Mouse (Mus musculus) CH12.LX (cell line): ENCODE data around the gene Gm12184. TPM values are rescaled to one million over a fixed set of nuclear protein-coding genes. Genes with fewer than 3 reads are reported as not detected.

Source experiments
- DNase-seq: peaks from one replicate; pipeline ENCODE4 v3.0.0-alpha.2; 2013; ENCODE audit errors: extremely low read depth
- H3K27ac ChIP-seq: 2 replicates; pipeline ENCODE4 v1.5.1; 2012; ENCODE audit warnings: low read depth, mild to moderate bottlenecking, control low read depth, moderate library complexity; ENCODE audit not compliant: insufficient read depth
- H3K27me3 ChIP-seq: replicated peaks from 2 replicates; pipeline ENCODE3; 2012; ENCODE audit warnings: inconsistent platforms
- H3K36me3 ChIP-seq, 2 experiments: replicated peaks in 1 of 2; 2 replicates each; pipeline versions ENCODE3 to v1.6.1; 2012; ENCODE audit warnings: inconsistent platforms in 1 of 2, low read length in 1 of 2, mild to moderate bottlenecking in 1 of 2, mixed read lengths in 1 of 2, moderate library complexity in 1 of 2; ENCODE audit not compliant: control insufficient read depth in 1 of 2, insufficient read depth in 1 of 2
- H3K4me1 ChIP-seq, 2 experiments: 2 replicates each; pipeline ENCODE4 v1.6.1; 2012; ENCODE audit warnings: inconsistent platforms in 1 of 2, moderate library complexity in 1 of 2; ENCODE audit not compliant: insufficient read depth in 2 of 2, control insufficient read depth in 1 of 2
- H3K4me2 ChIP-seq: 2 replicates; pipeline ENCODE4 v1.6.1; 2012; ENCODE audit warnings: low read depth, mild to moderate bottlenecking, control low read depth; ENCODE audit not compliant: poor library complexity, insufficient read depth, severe bottlenecking
- H3K4me3 ChIP-seq, 3 experiments: fragments of 150-350 bp in 1 of 3; sonication (generic) in 1 of 3; replicated peaks in 1 of 3; 2 replicates each; pipeline versions ENCODE3 to v1.5.1; 2011 to 2012; ENCODE audit warnings: low read depth in 2 of 3, low read length in 2 of 3, mild to moderate bottlenecking in 2 of 3, moderate library complexity in 2 of 3, control low read depth in 1 of 3, improper control_type of control experiment in 1 of 3, inconsistent platforms in 1 of 3, mixed read lengths in 1 of 3; ENCODE audit not compliant: poor library complexity in 1 of 3
- H3K79me2 ChIP-seq: replicated peaks from 2 replicates; pipeline ENCODE4 v1.6.1; 2012; ENCODE audit warnings: mild to moderate bottlenecking, moderate library complexity; ENCODE audit not compliant: control insufficient read depth, poor library complexity, insufficient read depth, severe bottlenecking; ENCODE audit errors: extremely low read depth
- H3K9ac ChIP-seq: 2 replicates; pipeline ENCODE4 v1.6.1; 2012; ENCODE audit warnings: low read depth, mild to moderate bottlenecking, control low read depth, moderate library complexity; ENCODE audit not compliant: insufficient read depth
- H3K9me3 ChIP-seq: replicated peaks from 2 replicates; pipeline ENCODE3; 2012; ENCODE audit warnings: low read length, inconsistent platforms, mixed read lengths
- CHD2 ChIP-seq: IDR thresholded peaks from 2 replicates; pipeline ENCODE4 v1.6.1; 2011; ENCODE audit warnings: low read length, improper control_type of control experiment
- E2F4 ChIP-seq: IDR thresholded peaks from 2 replicates; pipeline ENCODE4 v1.6.1; 2011; ENCODE audit warnings: low read depth, low read length, improper control_type of control experiment; ENCODE audit not compliant: insufficient replicate concordance
- ELF1 ChIP-seq: IDR thresholded peaks from 2 replicates; pipeline ENCODE4 v1.6.1; 2014; ENCODE audit warnings: low read depth, mild to moderate bottlenecking, inconsistent platforms, low read length, improper control_type of control experiment
- JUND ChIP-seq: conservative IDR thresholded peaks from 2 replicates; pipeline ENCODE4 v1.6.1; 2011; ENCODE audit warnings: low read depth, low read length, improper control_type of control experiment
- MAFK ChIP-seq: IDR thresholded peaks from 2 replicates; pipeline ENCODE4 v1.6.1; 2011; ENCODE audit warnings: low read length, improper control_type of control experiment; ENCODE audit not compliant: insufficient replicate concordance
- MEF2A ChIP-seq: IDR thresholded peaks from 2 replicates; pipeline ENCODE4 v1.6.1; 2014; ENCODE audit warnings: low read depth, mild to moderate bottlenecking, inconsistent platforms, low read length, improper control_type of control experiment, borderline replicate concordance
- MYC ChIP-seq: IDR thresholded peaks from 2 replicates; pipeline ENCODE4 v1.6.1; 2011; ENCODE audit warnings: low read depth, mild to moderate bottlenecking, improper control_type of control experiment, low read length
- NELFE ChIP-seq: IDR thresholded peaks from 2 replicates; pipeline ENCODE4 v1.6.1; 2011; ENCODE audit warnings: low read depth, low read length, improper control_type of control experiment
- NRF1 ChIP-seq: IDR thresholded peaks from 2 replicates; pipeline ENCODE4 v1.6.1; 2014; ENCODE audit warnings: low read depth, mild to moderate bottlenecking, inconsistent platforms, low read length, improper control_type of control experiment, moderate library complexity
- PAX5 ChIP-seq: IDR thresholded peaks from 2 replicates; pipeline ENCODE4 v1.6.1; 2012; ENCODE audit warnings: low read length, inconsistent platforms, mixed read lengths
- POLR2A ChIP-seq: IDR thresholded peaks from 2 replicates; pipeline ENCODE4 v1.6.1; 2011; ENCODE audit warnings: low read depth, mild to moderate bottlenecking, improper control_type of control experiment, low read length
- RAD21 ChIP-seq: IDR thresholded peaks from 2 replicates; pipeline ENCODE4 v1.6.1; 2011; ENCODE audit warnings: low read depth, mild to moderate bottlenecking, low read length, improper control_type of control experiment, moderate library complexity
- RCOR1 ChIP-seq: conservative IDR thresholded peaks from 2 replicates; pipeline ENCODE4 v1.6.1; 2012; ENCODE audit warnings: low read depth, mild to moderate bottlenecking, inconsistent platforms, low read length, improper control_type of control experiment
- TBP ChIP-seq: conservative IDR thresholded peaks from 2 replicates; pipeline ENCODE4 v1.6.1; 2011; ENCODE audit warnings: low read depth, low read length, improper control_type of control experiment
- TCF12 ChIP-seq: IDR thresholded peaks from 2 replicates; pipeline ENCODE4 v1.6.1; 2014; ENCODE audit warnings: low read depth, mild to moderate bottlenecking, inconsistent platforms, low read length, improper control_type of control experiment
- UBTF ChIP-seq: IDR thresholded peaks from 2 replicates; pipeline ENCODE4 v1.6.1; 2012; ENCODE audit warnings: low read depth, mild to moderate bottlenecking, inconsistent platforms, low read length, improper control_type of control experiment, moderate library complexity
- USF1 ChIP-seq: IDR thresholded peaks from 2 replicates; pipeline ENCODE4 v1.6.1; 2014; ENCODE audit warnings: low read depth, mild to moderate bottlenecking, inconsistent platforms, low read length, improper control_type of control experiment
- ZNF384 ChIP-seq: IDR thresholded peaks from 2 replicates; pipeline ENCODE4 v1.6.1; 2012; ENCODE audit warnings: low read depth, low read length, improper control_type of control experiment, inconsistent platforms
- dilution Hi-C: fragments of 300-500 bp; cut with MboI; formaldehyde crosslinking; loops from 2 replicates; pipeline ENCODE4 v1.14.3; 2020; ENCODE audit warnings: low sequenced_read_pairs; ENCODE audit not compliant: extremely low pct_unique_long_range_greater_than_20kb, extremely low pct_ligation_motif_present
- in situ Hi-C: fragments of 300-500 bp; cut with MboI; formaldehyde crosslinking; loops from 3 replicates; pipeline ENCODE4 v1.14.3; 2019; ENCODE audit warnings: low sequenced_read_pairs, low pct_ligation_motif_present, low pct_unique_long_range_greater_than_20kb, mixed read lengths
- polyA plus RNA-seq: library from polyadenylated mRNA; unstranded; fragments of >175 nt; gene quantifications from 2 replicates; pipeline ENCODE4 v1.2.1, GENCODE M21; 2012; ENCODE audit warnings: low read depth; ENCODE audit not compliant: insufficient read length
- total RNA-seq, 2 experiments: library from RNA; depleted of rRNA; stranded (reverse); fragments of 300-350 nt in 1 of 2; fragments of >200 nt in 1 of 2; gene quantifications; 2 replicates each; pipeline ENCODE4 v1.2.3; 2012 to 2014

Gm12184 gene
- total and polyA plus RNA-seq, 3 experiments: 5.6 to 51.6 (median 7.1) TPM

DNA sequence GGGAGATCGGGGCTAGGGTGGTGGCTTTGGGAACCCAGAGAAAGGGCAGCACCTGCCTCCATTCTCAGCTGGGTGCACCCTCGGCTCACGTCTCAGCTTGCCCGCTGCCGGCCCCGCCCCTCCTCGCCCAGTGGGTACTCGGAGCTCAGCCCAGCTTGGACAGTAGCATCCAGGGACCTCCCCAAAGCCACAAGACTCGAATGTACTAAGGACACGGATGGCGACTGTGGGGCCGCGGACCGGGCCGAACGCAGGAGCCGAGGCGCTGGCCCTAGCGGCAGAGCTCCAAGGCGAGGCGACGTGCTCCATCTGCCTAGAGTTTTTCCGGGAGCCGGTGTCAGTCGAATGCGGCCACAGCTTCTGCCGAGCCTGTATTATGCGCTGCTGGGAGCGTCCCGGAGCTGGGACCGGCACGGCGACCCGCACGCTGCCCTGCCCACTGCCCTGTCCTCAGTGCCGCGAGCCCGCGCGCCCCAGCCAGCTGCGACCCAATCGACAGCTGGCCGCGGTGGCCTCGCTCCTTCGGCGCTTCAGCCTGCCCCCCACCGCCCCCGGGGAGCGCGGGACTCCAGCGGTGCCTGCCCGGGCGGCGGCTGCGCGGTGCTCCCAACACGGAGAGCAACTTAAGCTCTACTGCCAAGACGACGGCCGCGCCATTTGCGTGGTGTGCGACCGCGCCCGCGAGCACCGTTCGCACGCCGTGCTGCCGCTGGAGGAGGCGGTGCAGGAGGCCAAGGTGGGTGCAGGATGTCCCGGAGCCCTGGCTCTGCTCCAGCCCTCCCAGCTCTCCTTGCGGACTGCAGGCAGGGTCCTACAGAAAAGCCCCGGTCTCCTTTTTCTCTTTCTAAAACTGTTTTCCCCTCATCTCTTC, 11.1 kb upstream of the Gm12184 start (continued):
- TF ChIP-seq RCOR1 (no peak), NELFE (peak; percentile 70; the same call in 1 of the 2 replicates), TBP (peak; percentile 65; the same call in 1 of the 2 replicates), RAD21 (no peak)
- TF ChIP-seq, all 38 proteins: peak for 20

DNA sequence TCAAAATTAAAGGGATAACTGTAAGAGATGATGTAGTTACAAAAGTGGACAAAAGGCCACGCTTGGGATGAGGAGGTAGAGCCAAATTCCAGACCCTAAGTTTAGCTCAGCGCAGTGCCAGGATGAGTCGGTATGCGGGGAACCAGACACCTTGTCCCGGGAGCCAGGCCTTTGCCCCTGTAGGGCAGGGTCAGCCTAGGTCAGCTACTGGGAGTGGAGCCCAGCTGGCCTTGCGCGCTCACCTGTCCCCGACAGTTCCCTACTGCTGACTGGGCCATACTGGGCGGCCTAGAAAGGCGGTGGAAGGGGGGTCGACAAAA, 10.5 kb upstream of the Gm12184 start:
- DNase-seq: no peak
- peak overlapping the region; percentile 95 for H3K27ac ChIP-seq
- H3K79me2 ChIP-seq: no peaks in the 10 kb centered on the region
- dilution Hi-C loops: no loop called here
- H3K4me3 ChIP-seq: peak overlapping the region; percentile 66 to 89 (median 74)
- no peaks in the 10 kb centered on the region for H3K9me3 ChIP-seq
- peaks cover 3% of the 10 kb centered on the region in 2 experiments for H3K36me3 ChIP-seq
- H3K4me2 ChIP-seq: peak overlapping the region; percentile 50
- peak overlapping the region; percentile 78 for H3K9ac ChIP-seq
- peaks cover 8% of the 10 kb centered on the region for H3K27me3 ChIP-seq
- in situ Hi-C loops: no loop called here
- H3K4me1 ChIP-seq: peaks cover 24 to 68% of the 10 kb centered on the region in 2 experiments
- TF ChIP-seq ELF1 (no peak), JUND (no peak), UBTF (no peak), USF1 (no peak), E2F4 (no peak), MEF2A (no peak), MYC (no peak), TCF12 (no peak), POLR2A (no peak), RAD21 (no peak)

GRCm38 (mm10) chr11:48835923-48836322, 9.5 kb upstream of the Gm12184 start:
- in situ Hi-C loops: no loop called here
- Histone ChIP-seq H3K9ac (no peak overlapping the region), H3K27ac (no peak overlapping the region), H3K9me3 (no peaks in the 10 kb centered on the region), H3K36me3 (peaks cover 3% of the 10 kb centered on the region in 2 experiments), H3K4me3 (no peak overlapping the region), H3K79me2 (no peaks in the 10 kb centered on the region), H3K27me3 (peaks cover 8% of the 10 kb centered on the region), H3K4me2 (no peak overlapping the region)
- peak; percentile 53 for DNase-seq
- dilution Hi-C loops: no loop called here
- TF ChIP-seq ZNF384: peak; percentile 92
- peak; percentile 61; the same call in 1 of the 2 replicates for TF ChIP-seq CHD2
- TF ChIP-seq TBP: peak; percentile 97
- TF ChIP-seq NRF1: no peak
- no peak for TF ChIP-seq PAX5
- TF ChIP-seq MEF2A: no peak
- TF ChIP-seq MAFK: no peak
- TF ChIP-seq USF1: no peak
- TF ChIP-seq MYC: 0 out of 2 replicates have a peak, but pooled peaks have one; percentile 34
- TF ChIP-seq, all 38 proteins: peak for 4
- H3K4me1 ChIP-seq: peaks cover 22 to 59% of the 10 kb centered on the region in 2 experiments
